Mouse (Mus musculus) NIH3T3 (cell line): ENCODE measurements around the gene Gapvd1.

ENCODE experiments used
- DNase-seq: peaks from one replicate; pipeline ENCODE4 v3.0.0-alpha.2; 2012; ENCODE audit warnings: low read depth

Gene Gapvd1

DNA sequence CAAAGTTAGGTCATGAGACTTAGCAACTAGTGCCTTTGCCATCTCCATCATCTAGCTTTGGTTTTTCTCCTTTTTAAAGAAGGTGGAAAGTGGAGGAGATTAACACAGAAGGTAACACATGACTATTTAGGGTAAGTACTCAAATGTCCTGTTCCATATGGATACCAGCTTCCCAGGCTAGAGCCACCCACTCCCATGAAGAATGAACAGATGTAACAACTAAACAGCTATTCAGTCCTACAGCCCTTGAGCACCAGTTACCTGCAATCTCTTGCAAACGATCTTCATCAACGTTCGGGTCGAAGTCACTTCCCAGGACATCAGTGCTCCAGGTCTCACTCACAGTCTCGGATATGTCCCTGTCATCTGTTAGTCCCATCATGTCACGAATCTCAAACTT is 43.1 kb downstream of the Gapvd1 start:
- no peak for DNase-seq

DNA sequence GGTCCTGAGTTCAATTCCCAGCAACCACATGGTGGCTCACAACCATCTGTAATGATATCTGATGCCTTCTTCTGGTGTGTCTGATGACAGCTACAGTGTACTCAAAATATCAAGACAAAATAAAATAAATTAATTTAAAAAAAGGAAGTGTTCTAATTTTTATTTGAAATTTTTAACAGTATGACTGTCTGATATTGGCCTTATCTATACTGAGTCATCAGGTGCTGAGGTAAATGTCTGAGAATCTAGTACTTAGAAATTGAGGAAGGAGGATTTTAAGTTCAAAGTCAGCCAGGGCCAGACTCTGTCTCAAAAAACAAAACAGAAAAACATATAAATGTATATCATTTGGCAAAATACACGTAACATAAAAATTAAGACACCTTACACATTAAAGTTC is 46.4 kb downstream of the Gapvd1 start:
- DNase-seq = no peak

DNA sequence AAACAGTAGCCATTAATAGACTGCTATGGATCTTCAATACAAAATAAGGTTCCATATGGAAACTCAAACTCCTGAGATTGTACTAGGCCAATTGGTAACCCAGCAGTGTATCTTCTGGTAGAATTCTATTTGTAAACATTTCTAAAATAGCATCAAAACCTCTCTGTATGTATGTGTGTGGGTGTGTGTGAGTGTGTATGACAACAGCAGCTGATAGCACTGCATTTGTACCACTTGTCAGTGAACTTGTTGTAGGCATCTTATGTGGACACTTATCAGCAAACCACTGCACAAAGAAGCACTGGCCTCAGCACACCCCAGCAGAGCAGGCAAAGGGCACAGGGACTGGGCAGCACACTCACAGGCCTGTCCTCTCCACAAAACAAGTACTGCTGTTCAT is 58.4 kb downstream of the Gapvd1 start:
- no peak for DNase-seq

DNA sequence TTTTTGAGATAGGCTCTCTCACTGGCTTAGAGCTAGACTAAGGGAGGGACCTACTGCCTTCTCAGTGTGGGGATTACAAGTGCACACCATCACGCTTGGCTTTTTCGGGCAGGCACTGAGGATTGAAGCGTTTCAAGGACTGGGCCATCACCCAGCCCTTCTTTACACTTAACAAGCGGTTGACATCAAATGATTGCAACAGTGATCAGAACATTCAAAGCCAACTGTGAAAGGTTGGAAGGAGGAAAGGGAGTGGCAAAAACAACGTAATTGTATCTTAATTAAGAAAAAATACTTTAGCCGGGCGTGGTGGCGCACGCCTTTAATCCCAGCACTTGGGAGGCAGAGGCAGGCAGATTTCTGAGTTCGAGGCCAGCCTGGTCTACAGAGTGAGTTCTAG is 62.2 kb downstream of the Gapvd1 start:
- no peak for DNase-seq

DNA sequence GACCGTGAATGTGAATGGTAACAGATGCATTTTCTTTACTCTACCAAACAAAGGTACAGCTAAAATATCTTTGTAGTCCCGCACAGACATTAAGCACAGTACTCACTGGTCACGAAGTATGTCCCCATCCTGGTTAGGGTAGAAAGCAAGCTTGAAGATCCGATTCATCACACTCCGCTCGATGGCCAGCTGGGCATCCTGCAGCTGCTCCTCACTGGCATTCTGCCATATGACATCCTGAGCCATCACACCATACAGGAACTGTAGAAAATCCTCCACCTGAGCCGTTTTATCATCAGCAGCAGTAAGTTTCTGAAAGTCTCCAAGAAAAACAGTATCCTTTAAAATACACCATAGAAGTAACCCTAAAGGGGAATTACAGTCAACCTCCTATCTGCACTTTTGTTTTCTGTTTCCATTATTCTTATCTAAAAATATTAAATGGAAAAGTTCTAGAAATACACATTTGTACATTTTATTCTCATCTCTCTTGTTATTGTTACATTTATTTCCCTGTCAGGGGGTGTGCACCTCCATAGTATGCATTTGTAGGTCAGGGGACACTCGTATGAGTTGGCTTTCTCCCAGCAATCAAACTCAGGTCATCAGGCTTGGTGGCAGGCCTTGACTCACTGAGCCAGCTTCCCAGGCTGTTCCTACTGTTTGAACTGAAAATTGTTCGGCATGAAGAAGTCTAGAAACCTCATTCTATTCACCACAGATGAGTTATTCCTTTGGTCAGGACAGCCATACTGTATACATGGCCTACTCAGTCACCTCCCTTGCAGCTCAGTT is 70.8 kb downstream of the Gapvd1 start:
- no peak for DNase-seq

DNA sequence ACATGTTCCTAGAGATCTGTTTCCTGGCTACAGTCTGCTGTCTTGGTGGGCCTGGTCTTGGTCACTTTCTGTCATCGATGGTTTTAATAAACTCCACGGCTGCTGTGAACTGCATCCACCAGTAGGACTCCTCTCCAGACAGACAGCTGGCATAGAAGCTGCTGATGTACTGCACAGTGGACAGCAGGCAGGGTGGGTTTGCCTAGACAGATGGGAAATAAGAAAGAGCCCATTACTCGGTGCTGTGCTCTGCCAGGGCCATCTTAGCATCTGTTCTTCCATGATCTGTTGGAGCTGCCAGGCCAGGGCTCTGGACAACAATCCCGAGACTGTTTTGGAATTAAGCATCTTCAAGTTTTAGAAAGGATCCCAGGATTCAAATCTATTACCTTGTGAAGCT is 77.1 kb downstream of the Gapvd1 start:
- no peak for DNase-seq

DNA sequence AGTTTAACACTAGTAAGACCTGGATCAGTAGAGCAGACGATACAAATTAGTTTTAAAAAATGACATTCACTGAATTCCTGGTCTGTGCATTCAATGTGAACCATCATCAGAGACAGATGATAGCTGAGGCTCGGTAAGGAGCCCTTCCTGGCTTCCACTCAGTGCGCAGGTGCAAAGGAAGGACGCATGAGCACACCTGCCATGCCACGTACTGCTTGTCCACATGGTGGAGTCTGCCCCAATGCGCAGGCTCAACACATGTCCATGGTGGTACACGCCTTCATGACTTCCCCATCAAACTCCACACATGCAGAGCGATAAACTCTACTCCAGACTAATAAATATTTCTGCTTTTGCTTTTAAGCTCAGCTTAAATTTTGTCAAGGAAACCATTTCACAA is 78.0 kb downstream of the Gapvd1 start:
- no peak for DNase-seq

DNA sequence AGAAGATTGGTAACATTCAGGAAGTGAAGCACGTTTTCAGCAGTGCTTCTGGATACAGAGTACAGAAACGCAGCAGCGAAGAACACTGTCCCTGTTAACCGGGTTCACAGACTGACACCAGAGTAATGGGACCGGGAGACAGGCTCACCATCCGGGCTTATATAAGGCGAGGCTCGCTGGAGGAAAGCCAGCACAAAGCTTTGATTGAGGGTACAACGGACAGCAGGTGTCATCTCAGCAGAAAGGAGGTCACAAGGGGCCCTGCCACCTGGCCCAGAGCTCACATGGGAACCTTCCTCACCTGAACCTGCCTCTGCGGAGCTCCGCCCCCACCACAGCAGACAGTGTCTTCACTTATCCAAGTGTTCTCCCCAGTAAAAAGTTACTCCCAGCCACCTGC is 81.2 kb downstream of the Gapvd1 start:
- DNase-seq = no peak

DNA sequence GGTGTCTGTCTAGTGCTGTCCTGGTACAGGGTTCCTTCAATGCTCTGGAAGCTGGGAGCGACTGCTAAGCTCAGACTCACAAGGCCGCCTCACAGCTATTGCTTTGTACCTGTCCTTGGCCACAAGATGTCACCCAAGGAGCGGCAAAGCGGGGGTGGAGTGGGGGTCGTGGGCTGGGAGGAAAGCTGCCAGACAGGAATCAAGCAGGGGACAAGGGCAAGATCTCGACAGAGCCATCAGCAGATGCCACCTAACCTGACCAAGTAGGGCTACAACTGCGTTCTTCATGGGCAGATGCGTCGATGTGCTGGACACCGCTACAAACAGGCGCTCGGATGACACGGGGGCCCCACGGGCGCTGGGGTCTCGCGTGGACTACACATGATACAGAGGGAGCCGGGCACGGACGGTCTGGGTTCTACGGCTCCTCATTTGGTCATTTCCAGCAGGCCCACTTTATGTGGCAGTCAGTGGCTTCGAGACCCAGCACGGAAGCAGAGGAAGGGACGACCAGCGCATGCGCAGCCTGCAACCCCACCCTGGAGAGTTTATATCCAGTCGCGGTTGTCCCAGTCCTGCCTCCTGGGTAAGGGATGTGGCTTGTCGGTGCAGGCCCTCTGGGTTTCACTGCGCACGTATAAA is 83.5 kb downstream of the Gapvd1 start:
- DNase-seq = no peak

DNA sequence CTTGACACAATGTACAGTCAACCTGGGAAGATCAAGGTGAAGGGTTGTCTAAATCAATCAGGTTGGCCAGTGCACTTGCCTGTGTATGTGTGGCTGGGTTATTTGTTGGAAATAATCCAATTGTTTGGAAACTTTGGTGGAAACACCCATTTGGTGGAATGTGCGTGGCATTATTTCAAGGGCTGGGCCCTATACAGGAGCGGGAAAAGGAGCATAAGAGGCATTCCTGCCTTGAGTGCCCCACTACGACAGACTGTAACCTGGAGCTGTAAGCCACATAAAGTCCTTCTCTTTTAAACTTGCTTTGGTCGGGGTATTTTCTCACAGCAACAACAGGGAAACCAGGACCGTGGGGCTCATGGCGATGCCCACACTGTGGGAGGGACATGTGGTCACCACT is 84.6 kb downstream of the Gapvd1 start:
- DNase-seq = no peak

DNA sequence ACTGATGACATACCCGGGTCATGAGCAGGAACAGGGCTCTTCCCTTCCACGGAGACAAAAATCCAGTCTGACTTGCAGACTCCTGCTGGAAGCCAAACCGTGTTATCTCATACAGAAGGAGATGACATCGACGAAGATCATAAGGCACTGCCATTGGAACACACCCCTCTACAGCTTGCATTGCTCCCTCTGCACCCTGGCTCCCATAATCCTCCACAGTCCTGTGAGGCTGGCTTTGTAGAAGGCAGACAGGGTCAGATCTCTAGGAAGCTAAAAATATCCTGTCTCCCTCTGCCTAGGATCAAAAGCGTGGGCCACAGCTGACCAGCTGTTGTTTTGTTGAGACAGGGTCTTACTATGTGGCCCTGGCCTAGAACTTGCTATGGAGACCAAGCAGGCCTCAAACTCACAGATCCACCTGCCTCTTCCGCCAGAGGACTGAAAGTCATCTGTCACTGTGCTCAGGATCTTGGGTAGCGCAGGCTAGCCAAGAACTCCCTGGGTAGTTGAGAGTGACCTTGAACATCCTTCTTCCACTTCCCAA is 85.8 kb downstream of the Gapvd1 start:
- DNase-seq = no peak

DNA sequence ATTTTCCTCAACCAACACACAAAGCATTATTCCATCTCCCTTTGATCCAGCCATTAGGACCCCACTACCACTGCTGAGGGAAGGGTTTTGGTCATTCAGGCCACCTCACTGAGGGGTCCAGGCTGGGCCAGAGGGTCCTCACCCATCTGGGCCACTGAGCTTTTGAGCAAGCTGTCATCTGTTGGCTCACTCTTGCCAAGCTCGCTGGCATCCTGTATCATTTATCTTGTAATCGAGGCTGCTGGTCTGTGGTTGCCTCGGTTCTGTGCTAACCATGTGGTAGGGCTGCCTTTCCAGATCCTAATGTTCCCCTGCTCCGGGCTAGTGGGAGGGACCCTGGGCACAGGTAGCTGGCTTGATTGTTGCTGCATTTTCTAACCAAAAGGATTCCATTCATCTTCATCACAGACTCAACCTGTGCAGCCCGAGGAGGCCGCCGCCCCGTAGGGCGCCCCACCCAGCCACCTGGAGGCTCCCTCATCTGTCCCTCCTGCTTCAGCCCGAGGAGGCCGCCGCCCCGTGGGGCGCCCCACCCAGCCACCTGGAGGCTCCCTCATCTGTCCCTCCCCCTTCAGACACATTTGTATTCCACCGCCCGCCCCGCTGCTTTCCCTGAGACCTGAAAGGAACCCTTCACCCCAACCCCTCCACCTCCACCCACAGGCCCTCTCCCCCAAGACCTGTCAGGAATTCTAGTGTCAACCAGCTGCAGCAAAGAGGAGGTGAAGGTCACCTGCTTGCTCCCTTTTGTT is 86.4 kb downstream of the Gapvd1 start:
- DNase-seq = no peak

DNA sequence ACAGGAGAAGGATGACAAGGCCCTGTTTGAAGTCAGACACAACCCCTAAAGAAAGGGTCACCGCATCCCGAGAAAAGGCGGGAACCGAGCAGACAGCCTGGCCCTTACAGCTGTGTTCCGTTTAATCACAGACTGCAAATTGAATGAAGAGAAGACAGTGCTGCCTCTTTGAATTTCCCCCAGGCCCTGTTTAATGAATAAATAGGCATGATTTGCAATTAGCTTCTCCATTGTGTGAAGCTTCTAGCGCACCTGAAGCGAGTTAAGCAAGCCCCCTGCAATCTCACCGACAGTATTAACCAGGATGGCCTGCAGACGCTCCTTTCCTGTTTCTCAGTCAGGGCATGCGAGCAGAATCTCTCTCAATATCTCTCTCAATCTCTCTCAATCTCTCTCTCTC is 87.2 kb downstream of the Gapvd1 start:
- DNase-seq = no peak

DNA sequence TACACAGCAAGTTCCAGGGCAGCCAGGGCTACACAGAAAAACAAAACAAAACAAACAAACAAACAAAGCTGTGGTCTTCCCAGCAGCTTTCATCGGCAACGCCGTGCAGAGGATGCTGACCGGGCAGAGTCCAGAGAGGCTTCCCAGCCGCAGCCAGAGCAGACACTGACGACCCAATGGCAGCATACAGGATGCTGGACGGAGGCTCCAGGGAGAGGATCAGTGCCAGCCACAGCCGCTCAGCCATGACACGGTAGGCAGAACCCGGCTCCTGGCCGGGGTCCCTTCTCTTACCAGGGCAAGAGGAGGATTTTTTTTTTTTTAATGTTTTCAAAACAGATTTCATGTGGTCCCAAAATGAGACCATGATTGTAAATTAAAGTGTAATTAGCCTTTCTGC is 107.6 kb downstream of the Gapvd1 start:
- DNase-seq = no peak

DNA sequence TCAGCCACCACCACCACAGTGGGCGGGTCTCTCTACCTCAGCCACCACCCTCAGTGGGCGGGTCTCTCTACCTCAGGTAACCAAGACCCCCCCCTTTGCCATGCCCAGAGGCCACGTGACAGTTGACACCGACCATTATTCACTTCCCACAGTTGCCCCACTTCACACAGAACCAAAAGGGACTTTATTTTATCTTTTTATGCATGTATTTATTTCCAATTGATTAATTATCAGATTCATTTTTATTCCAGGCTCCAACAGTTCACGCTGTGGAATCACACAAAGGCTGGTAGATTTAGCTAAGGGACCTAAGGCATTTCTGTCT is 108.5 kb downstream of the Gapvd1 start:
- DNase-seq = no peak

DNA sequence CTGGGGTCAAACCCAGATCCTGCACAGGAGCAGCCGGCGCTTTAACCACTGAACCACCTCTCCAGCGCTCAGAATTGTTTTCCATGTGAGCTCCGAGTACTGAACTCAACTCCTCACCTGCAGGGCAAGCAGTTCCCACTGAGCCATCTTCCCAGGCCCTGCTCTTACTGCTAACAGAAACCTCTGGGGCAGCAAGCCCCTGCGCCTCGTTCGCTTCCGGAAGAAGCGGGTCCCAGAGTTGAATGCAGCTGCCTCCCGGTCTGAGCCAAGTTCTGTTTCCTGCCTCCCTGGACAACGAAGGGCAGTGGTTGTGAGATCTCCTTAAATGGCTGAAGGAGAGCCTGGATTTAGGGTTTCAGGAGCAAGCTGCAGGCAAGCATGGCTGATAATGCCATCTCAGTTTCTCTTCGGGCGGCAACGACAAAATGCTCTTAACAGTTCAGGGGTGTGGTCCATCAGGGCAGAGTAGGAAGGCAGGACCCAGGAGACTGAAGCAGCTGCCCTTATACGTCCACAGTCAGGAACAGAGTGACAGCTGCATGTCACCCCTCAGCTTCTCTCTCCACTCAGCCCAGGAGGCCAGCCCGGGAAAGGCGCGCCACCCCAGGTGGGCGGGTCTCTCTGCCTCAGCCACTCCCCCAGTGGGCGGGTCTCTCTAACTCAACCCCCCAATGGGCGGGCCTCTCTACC is 109.0 kb downstream of the Gapvd1 start:
- DNase-seq = peak; percentile 30

DNA sequence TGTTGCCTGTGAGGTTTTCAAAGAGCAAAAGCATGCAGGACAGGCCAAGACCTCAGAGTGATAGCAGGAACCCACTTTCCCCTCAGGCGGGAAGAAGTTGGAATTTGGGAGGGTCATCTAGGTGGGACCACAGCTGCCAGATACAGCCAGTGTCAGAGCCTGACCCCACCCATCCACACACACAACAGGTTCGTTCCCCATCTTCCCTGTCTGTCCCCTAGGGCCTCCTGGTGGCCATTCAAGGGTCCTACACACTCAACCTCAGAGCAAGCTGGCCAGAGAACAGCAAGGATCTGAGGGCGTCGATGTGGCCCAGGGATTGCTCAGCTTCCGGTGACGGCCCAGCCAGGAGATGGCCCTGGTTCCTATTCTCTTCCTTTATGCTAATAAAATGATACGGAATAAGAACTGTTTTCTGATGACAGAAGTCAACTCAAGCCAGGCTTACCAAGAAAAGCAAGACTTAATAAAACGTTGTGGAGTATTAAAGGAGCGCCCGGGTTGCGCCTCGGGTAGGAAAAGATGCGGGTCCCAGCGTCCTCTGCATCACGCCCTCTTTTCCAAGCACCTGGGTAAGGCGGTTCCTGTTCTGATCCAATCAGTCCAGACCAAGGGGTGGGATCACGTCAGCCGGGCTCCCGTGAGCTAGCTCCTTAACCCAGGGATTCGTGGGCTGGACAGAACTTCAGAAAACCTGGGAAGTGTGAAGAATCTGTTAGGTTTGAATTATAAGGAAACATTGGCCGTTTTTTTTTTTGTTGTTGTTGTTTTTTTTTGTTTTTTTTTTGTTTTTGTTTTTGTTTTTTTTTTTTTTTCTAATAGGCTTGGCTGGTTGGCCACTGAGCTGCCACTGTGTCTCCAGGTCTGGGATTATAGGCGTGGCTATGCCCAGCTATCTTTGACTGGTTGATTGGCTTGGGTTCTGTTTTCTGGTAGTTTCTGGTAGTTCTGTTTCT is 110.2 kb downstream of the Gapvd1 start:
- peak; percentile 41 for DNase-seq

DNA sequence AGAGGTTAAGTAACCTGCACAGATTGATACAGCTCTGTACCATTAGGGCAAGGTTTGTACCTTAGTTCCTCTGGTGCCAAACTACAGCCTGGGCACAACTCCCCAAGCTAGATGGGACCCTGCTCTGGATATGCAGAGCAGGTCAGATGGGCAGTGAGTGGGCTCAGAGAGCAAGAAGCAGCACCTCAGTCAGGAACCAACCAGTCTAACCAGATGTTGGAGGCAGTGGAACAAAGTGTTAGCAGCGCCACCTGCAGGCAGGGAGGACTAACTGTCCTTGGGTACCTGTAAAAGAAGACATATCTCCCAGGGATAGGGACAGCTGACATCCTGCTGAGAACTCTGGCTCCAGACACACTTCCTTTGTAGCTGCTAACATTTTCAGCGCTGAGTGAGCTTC is 112.7 kb downstream of the Gapvd1 start:
- DNase-seq = peak; percentile 42

DNA sequence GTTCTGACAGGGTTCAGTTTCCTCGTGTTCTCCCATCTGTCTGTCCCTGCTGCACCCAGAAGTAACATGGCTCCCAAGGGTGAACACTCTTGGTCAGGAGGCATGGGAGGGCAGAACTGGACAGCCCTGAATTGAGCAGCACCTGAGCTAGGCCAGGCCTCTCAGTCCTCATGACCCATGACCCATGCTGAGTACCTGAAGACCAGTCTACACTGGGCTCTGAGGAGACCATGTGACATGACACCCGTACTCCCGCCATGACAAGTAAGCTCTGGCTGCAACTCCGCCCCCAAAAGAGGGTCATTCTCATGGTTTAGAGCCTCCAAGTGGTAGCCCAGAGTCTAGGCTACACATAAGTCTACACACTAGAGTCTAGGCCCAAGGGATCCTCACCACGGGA is 115.3 kb downstream of the Gapvd1 start:
- no peak for DNase-seq

DNA sequence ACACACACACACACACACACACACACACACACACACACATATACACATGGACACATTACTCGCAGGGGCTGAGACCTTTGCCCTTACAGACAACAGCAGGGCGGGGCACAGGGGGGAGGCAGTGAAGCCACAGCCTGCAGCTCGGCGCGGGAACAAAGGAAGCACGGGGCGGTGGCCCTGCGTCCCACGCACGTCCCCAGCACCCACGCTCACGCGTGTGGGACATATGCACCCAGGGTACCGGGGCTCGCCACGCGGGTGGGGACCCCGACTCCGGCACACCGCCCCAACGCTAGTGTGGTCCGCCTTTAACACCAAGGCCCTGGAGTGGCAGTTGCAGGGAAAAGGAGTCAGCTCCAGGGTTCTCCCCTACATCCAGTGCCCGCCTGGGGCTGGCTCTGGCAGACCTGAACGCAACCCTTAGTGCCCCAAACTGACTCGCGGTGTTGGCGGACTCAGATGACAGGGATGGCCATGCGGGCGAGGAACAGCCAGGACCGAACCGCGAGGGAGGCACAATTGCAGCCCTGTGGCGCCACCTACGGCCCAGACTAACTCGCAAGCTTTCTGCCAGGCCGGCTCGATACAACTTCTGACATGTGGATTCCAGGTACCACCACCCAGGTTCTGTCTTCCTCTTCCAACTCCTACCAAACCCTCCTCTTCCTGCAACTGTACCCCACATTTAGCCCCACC is 115.9 kb downstream of the Gapvd1 start:
- DNase-seq = peak; percentile 86
